Mouse (Mus musculus) neutrophil, adult 5-6 weeks (primary cell): ENCODE measurements at regions not wholly inside any gene's neighbourhood (a gene's known extent, or its start where the extent isn't known, plus 50 kb on each side); places are given as distances from the start of the nearest gene placed in this dataset.
"Not testable (repeated sequence)": the region's sequence is repeated elsewhere in the genome, so short reads cannot be mapped to it uniquely, and the experiment has no call there.

Experiments used
- ATAC-seq: fragments of 151-379, 151-347 bp; 2 replicates; pipeline ENCODE4 v1.8.0; 2017; ENCODE audit warnings: mild to moderate bottlenecking, moderate TSS enrichment; ENCODE audit not compliant: insufficient number of reproducible peaks, poor library complexity, low FRiP score, severe bottlenecking; ENCODE audit errors: extremely low read depth

DNA sequence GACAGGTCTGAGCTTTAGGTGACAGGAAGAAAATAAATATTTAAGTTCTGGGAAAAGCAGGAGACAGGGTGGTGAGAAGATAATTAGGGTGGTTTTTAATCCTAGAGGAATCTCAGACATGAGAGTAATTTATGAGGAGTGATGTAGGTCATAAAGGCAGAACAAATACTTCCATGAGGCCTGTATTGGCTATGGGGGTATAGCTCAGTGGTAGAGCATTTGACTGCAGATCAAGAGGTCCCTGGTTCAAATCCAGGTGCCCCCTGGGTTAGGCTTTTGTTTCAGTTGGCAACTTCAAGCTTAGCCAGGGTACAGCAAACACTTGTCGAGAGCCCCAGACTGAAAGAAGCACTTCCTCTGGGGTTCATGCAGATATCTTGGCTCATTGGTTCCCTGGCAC is 66.3 kb upstream of the Acpp start:
- ATAC-seq = no peak

DNA sequence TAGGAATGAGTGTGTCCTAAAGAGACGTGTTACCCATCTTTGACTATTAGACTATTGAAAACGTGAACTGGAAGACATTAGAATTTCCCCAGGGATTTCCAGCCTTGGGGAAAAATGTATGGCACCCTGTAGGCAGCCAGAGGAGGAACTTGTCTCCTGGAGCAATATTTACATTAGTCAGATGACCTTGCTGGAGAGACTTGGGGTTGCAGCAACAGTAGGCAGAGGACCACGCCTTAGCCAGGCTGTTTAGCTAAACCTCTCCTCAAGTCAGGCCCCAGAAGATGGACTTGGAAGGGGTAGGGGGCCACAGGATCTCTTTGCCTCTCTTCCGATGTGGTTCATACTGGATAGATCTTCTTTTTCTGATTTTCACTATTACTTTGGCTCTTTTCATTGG is 64.1 kb upstream of the Acpp start:
- no peak for ATAC-seq

DNA sequence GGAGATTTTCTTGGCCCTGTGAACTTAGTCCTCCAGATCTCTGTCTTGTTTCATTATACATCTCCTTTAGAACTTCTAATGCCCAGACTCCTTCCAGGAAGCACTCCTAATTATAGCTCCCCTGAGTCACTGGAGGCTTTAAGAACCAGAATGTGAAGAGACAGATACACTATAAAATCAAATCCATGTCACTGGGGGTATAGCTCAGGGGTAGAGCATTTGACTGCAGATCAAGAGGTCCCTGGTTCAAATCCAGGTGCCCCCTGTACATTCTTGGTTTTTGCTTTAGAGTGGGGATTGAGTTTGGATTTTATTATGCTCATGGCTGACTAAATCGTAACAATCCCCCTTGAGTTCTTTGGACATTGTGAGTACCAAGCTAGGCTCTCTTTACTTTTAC is 62.4 kb upstream of the Acpp start:
- ATAC-seq = no peak

DNA sequence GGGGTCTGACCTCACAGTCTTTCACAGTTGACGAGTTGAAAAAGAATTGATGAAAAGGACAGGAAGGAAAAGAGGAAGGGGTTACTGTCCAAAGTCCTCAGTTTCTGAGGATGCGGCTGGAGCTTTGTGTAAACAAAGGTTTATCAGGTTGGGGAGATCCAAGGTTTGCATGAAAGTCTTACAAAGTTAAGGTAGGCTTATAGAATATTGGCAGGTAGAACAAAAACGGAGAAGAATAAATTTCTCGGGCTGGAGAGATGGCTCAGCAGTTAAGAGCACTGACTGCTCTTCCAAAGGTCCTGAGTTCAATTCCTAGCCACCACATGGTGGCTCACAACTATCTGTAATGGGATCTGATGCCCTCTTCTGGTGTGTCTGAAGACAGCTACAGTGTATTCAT is 60.9 kb upstream of the Acpp start:
- not testable (repeated sequence) for ATAC-seq

DNA sequence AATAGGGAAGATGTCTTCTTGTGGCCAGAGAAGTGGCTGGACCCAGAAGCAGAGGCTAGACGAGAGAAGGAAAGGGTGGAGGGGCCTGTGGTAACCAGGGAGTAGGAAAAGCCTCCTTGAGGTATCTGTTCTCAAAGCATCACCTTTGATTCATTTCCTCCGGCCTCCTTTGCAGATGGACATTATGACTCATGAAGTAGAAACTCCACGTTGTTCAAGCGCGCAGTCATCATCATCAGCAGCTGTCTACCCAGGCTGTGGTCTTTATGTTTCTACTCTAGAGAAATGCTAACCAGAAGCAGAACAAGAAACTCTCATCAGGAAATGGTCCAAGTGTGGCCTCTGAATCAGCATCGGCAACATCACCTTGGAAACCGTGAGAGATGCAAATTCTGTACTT is 50.3 kb upstream of the Acpp start:
- no peak for ATAC-seq
